Mouse (Mus musculus) central nervous system, embryonic 11.5 days (tissue): ENCODE results near the gene Uts2r. TPM values are rescaled to one million over a fixed set of nuclear protein-coding genes. Genes with fewer than 3 reads are reported as not detected.

ENCODE experiments used
- polyA plus RNA-seq: library from polyadenylated mRNA; depleted of rRNA; stranded (reverse); fragments of >200 nt; gene quantifications from 2 replicates; pipeline ENCODE4 v1.2.3, GENCODE M21; 2012; rRNA removed

The Uts2r gene
- 0.48 TPM in 1 of 2 replicates, not detected in the other for polyA plus RNA-seq

DNA sequence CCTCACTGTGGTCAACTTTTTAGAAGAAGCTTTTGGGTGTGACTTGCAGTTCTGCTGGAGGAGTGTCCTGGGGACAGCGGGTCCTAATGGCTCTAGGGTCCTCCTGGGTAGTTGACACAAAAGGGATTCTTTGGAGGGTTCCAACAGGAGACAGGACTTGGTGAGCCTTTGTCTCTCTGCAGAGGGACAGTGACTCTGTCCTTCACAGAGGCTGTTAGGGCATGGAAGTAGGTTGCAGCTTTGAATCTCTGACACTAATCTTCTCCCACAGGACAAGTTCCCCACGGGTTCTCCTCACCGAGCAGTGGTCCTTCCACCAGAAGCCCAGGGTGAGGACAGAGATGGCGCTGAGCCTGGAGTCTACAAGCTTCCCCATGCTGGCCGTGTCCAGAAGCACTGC is at the start of gene Uts2r:
Gene Uts2r, plus strand, starts transcription at position 301 of the 400 bp plus-strand sequence.

DNA sequence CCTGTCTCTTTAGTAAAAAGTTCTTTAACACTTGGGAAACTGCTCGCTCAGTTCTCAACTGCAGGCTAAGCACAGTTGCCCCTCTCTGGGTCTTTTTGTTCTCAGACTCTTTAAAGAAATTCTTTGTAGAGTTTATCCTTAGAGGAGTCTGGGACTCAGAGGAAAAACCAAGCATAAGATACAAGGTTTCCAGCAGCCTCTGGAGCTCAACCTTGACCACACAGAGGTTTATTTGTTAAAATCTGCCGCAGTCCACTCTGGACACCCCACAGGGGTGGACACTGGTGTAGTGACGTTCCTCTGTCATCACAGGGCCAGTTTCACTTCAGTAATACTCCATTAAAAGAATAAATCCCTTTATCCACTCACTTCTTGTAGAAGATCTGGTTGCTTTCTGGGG is 41.5 kb upstream of the Uts2r start, which contains the start of gene Tex19.2:
Gene Tex19.2, minus strand, starts transcription at position 101 of the 400 bp plus-strand sequence.

DNA sequence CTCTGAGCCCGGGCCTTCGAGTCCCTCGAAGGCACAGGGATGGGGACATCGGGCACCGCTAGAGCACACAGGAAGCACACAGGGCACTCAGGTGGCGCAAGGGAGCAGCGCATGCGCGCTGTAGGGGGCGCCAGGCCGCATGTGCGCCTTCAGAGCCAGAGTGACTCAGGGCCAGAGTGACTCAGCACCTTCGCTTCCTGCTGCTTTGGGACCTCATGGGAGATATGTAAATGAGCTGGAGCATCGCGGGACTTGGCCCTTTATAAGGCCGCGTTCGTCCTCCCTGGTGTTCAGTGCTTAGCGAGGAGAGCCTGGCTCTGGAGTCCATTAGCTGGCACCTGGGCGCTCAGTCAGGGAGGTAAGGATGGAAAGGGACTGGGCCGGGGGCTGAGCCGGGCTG is 14.2 kb upstream of the Uts2r start, which contains the start of gene Tex19.1:
Gene Tex19.1, plus strand, starts transcription at position 279 of the 400 bp plus-strand sequence.

DNA sequence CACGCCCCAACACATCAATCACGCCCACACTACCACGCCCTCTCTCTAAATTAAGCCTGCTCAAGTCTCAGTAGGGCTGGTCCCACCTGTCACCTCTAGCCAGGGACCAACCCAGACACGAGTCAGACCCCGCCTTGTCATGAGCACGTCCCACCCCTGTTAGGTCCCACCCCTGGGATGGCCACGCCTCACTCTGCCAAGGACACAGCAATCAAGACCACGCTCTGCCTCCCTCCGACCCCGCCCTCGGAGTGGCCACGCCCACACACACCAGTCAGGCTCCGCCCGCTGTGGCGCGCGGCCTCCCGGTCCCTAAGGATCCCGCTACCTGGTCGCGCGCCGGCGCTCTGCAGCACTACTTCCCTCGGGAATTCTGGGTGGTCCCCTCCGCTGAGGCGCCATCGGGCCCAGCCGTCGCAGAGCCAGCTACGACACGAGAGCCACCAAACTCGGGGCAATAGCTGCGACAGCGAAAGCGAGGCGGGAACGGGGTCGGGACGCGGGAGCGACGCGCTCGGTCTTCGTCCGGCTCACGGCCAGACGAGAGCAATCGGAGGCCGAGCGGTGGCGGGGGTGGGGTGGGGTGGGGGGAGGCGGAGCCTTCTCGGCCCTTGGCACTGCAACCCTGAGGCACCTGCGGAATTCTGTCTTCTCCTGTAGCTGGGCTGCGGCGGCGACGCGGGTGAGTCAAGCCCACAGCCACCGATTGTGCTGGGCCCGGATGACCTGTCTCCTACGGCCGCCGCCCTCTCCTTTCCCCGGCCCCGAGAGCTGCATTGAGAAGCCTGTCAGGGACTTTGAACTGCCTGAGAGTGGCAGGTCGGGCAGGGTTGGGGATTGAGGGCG is 44.3 kb downstream of the Uts2r start, which contains the start of the genes Hexdc and Ogfod3:
Gene Hexdc, plus strand, starts transcription at position 273 of the 846 bp plus-strand sequence.
Gene Ogfod3, minus strand, starts transcription at position 551 of the 846 bp plus-strand sequence.

Other genes with a start within 250 kb of the Uts2r start
- gene Ccdc57, start 227.4 kb upstream of the Uts2r start, polyA plus RNA-seq: 6.2 and 6.9 TPM in 2 replicates
- 41.4 and 41.9 TPM in 2 replicates for gene Slc16a3, start 211.8 kb upstream of the Uts2r start, polyA plus RNA-seq
- gene Csnk1d, start 168.9 kb upstream of the Uts2r start, polyA plus RNA-seq: 140 and 150 TPM in 2 replicates
- gene Cd7, start 120.9 kb upstream of the Uts2r start, polyA plus RNA-seq: 0.10 TPM in 1 of 2 replicates, not detected in the other
- 0.06 TPM in 1 of 2 replicates, not detected in the other for gene Sectm1b, start 96.7 kb upstream of the Uts2r start, polyA plus RNA-seq
- gene Sectm1a, start 79.1 kb upstream of the Uts2r start, polyA plus RNA-seq: 0.05 TPM in 1 of 2 replicates, not detected in the other
- 0.06 TPM in 1 of 2 replicates, not detected in the other for gene Tex19.2, start 41.6 kb upstream of the Uts2r start, polyA plus RNA-seq
- 0.02 and 0.15 TPM in 2 replicates for gene Tex19.1, start 14.1 kb upstream of the Uts2r start, polyA plus RNA-seq
- gene Hexdc, start 44.2 kb downstream of the Uts2r start, polyA plus RNA-seq: 22.6 and 32.5 TPM in 2 replicates
- gene Ogfod3, start 44.4 kb downstream of the Uts2r start, polyA plus RNA-seq: 9.9 and 10.5 TPM in 2 replicates
- 31.4 and 43.7 TPM in 2 replicates for gene Cybc1, start 69.1 kb downstream of the Uts2r start, polyA plus RNA-seq
- 42.2 and 53.9 TPM in 2 replicates for gene Narf, start 77.0 kb downstream of the Uts2r start, polyA plus RNA-seq
- 32.7 and 53.7 TPM in 2 replicates for gene Foxk2, start 99.7 kb downstream of the Uts2r start, polyA plus RNA-seq
- 57.0 and 83.7 TPM in 2 replicates for gene Wdr45b, start 194.2 kb downstream of the Uts2r start, polyA plus RNA-seq
- gene Rab40b, start 228.0 kb downstream of the Uts2r start, polyA plus RNA-seq: 1.8 and 2.8 TPM in 2 replicates